Mouse (Mus musculus) neural tube, embryonic 13.5 days (tissue): ENCODE measurements at regions not wholly inside any gene's neighbourhood (a gene's known extent, or its start where the extent isn't known, plus 50 kb on each side); places are given as distances from the start of the nearest gene placed in this dataset.

Experiments
- ATAC-seq: fragments of 200-750 bp; cut with Nextera tagmentation; 2 replicates; pipeline ENCODE4 v1.8.0; 2017; ENCODE audit warnings: low read depth, mild to moderate bottlenecking, moderate TSS enrichment, moderate library complexity
- H3K27ac ChIP-seq: fragments of 300-500 bp; sonication (generic); replicated peaks from 2 replicates; pipeline ENCODE4 v1.5.1; 2015; ENCODE audit warnings: moderate library complexity, mild to moderate bottlenecking, inconsistent platforms
- H3K27me3 ChIP-seq: fragments of 300-500 bp; sonication (generic); 2 replicates; pipeline ENCODE4 v1.6.1; 2015; ENCODE audit warnings: mild to moderate bottlenecking, inconsistent platforms
- H3K36me3 ChIP-seq: fragments of 300-500 bp; sonication (generic); 2 replicates; pipeline ENCODE4 v1.6.1; 2015; ENCODE audit warnings: mild to moderate bottlenecking, inconsistent platforms
- H3K4me1 ChIP-seq: fragments of 300-500 bp; sonication (generic); replicated peaks from 2 replicates; pipeline ENCODE4 v1.6.1; 2015; ENCODE audit warnings: inconsistent platforms
- H3K4me2 ChIP-seq: fragments of 300-500 bp; sonication (generic); 2 replicates; pipeline ENCODE4 v1.6.1; 2015; ENCODE audit warnings: inconsistent platforms, mild to moderate bottlenecking, moderate library complexity
- H3K4me3 ChIP-seq: fragments of 300-500 bp; sonication (generic); 2 replicates; pipeline ENCODE4 v1.5.1; 2015; ENCODE audit warnings: mild to moderate bottlenecking, inconsistent platforms
- H3K9ac ChIP-seq: fragments of 300-500 bp; sonication (generic); 2 replicates; pipeline ENCODE4 v1.6.1; 2015; ENCODE audit warnings: moderate library complexity, mild to moderate bottlenecking, inconsistent platforms
- H3K9me3 ChIP-seq: fragments of 300-500 bp; sonication (generic); 2 replicates; pipeline ENCODE4 v1.6.1; 2016; ENCODE audit warnings: inconsistent platforms
- WGBS: fragments of 180-500 bp; shearing (Covaris S2); methylation state at CpG from one replicate; pipeline ENCODE4 v1.1.7; 2015; 5-methylcytosine and 5-hydroxymethylcytosine counted together

- H3K9ac ChIP-seq, result no peak overlapping the region
- no peak overlapping the region for H3K27ac ChIP-seq
- no peaks in the 10 kb centered on the region for H3K27me3 ChIP-seq
- 44% methylated on average over 2 of the region's 2 CpGs for WGBS
- H3K4me1 ChIP-seq, result no peaks in the 10 kb centered on the region
- no peak overlapping the region for H3K4me3 ChIP-seq
- H3K9me3 ChIP-seq, result no peaks in the 10 kb centered on the region
- H3K36me3 ChIP-seq, result no peaks in the 10 kb centered on the region
- no peak overlapping the region for H3K4me2 ChIP-seq
- ATAC-seq, result no peak
These were observed 463.0 kb downstream of the 1190002N15Rik start for GRCm38 (mm10) chr9:94074904-94075303.

DNA sequence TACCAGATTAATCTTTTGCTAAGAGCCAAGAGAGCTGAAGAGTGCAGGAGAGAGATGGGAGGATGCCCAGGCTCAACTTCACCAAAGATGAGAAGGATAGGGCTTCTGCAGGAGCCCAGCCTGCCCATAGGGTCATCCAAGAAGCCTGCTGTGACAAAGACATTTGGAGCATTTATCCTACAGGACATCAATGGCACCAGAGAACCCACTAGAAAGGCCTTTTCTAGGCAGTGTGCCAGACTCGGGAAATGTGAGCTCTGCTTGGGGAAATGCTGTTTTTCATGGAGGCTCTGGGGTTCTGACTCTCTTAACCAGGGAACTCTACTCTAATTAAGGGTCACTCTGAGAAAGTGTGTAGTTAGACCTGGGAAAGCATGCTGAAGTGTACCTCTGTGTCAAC, 470.8 kb downstream of the 1190002N15Rik start:
- Histone ChIP-seq H3K27me3 (no peaks in the 10 kb centered on the region), H3K9ac (no peak overlapping the region)

DNA sequence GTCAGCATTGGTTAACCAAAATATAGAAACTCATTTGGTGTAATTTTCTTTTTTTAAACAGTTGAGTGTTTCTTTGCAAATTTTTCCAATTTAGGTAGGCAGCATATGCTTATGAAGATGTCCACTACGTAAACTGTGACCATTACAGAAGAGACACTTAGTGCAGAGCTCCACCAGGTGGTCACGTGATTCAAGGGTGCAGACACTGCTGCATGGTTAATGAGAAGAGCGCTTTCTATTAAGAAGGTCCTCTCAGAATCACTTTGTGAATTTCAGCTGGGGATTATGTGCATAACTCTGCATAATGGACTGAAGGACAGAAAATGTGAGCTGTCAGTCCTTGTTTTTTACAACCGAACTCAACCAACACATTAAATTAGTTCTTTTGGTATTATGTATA, 484.7 kb downstream of the 1190002N15Rik start:
- no peak for ATAC-seq
- Histone ChIP-seq H3K9me3 (no peaks in the 10 kb centered on the region), H3K4me3 (no peak overlapping the region), H3K27ac (no peak overlapping the region), H3K9ac (no peak overlapping the region), H3K4me1 (no peaks in the 10 kb centered on the region), H3K4me2 (no peak overlapping the region), H3K27me3 (no peaks in the 10 kb centered on the region), H3K36me3 (no peaks in the 10 kb centered on the region)
- WGBS, result 75% methylated on average over 4 of the region's 4 CpGs

More for the DNA sequence above, 470.8 kb downstream of the 1190002N15Rik start:
- H3K36me3 ChIP-seq, result no peaks in the 10 kb centered on the region
- H3K4me1 ChIP-seq, result no peaks in the 10 kb centered on the region
- H3K9me3 ChIP-seq, result no peaks in the 10 kb centered on the region
- no peak overlapping the region for H3K4me3 ChIP-seq
- ATAC-seq, result no peak
- no peak overlapping the region for H3K4me2 ChIP-seq
- 50% methylated on average over 1 of the region's 1 CpGs for WGBS
- no peak overlapping the region for H3K27ac ChIP-seq

DNA sequence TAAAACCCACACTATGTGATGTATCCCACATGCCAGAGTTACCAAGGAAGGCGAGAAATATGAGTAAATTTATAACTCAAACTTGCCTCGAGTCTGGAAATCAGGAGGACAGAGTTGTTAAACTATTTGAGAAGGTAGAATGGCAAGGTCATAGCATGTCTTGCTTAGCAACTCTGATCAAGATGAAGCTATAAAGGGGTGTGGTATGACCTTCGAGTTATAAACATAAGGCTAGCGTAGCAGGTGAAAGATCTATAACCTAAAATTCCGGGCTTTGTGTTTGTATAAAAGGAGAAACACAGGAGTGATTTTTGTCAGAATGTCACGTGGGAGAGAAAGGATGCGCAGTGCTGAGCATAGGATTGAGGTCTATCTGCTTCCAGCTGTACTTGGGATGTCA, 490.0 kb downstream of the 1190002N15Rik start:
- Histone ChIP-seq H3K4me3 (no peak overlapping the region), H3K9ac (no peak overlapping the region), H3K36me3 (no peaks in the 10 kb centered on the region), H3K27me3 (no peaks in the 10 kb centered on the region), H3K27ac (no peak overlapping the region), H3K9me3 (no peaks in the 10 kb centered on the region), H3K4me2 (no peak overlapping the region), H3K4me1 (no peaks in the 10 kb centered on the region)
- WGBS, result 88% methylated on average over 7 of the region's 7 CpGs
- no peak for ATAC-seq

- no peaks in the 10 kb centered on the region for H3K36me3 ChIP-seq
- 84% methylated on average over 3 of the region's 3 CpGs for WGBS
- H3K9ac ChIP-seq, result no peak overlapping the region
- no peak overlapping the region for H3K27ac ChIP-seq
- H3K9me3 ChIP-seq, result no peaks in the 10 kb centered on the region
- no peak overlapping the region for H3K4me3 ChIP-seq
- ATAC-seq, result no peak
- H3K27me3 ChIP-seq, result no peaks in the 10 kb centered on the region
- H3K4me2 ChIP-seq, result no peak overlapping the region
- no peaks in the 10 kb centered on the region for H3K4me1 ChIP-seq
These were observed 492.3 kb downstream of the 1190002N15Rik start for GRCm38 (mm10) chr9:94045462-94046126.

DNA sequence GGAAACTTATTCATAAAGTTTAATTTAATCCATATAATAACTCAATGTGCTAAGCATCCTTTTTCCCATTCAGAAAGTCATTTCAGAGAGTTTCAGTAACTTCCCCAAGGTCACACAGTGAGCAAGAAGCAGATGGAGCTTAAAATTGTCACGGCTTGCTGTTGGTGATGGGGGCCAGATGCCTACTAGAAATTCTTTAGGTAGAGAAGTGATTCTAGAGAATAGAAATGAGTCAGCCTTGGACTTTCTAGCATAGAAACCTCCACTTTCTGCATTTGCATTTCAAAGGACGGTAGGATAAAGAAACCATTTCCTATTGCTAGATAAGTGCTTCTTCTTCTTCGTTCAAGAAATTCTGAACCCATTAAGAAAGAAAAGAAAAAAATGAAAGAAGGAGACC, 514.1 kb downstream of the 1190002N15Rik start:
- no peak for ATAC-seq
- 55% methylated on average over 3 of the region's 3 CpGs for whole genome bisulfite sequencing

GRCm38 (mm10) chr9:94021293-94021903, 516.5 kb downstream of the 1190002N15Rik start:
- Histone ChIP-seq H3K4me2 (no peak overlapping the region), H3K4me1 (no peaks in the 10 kb centered on the region), H3K36me3 (no peaks in the 10 kb centered on the region), H3K9ac (no peak overlapping the region), H3K4me3 (no peak overlapping the region), H3K27ac (no peak overlapping the region), H3K9me3 (no peaks in the 10 kb centered on the region), H3K27me3 (no peaks in the 10 kb centered on the region)
- no peak for ATAC-seq
- 94% methylated on average over 1 of the region's 1 CpGs for WGBS

More for the DNA sequence above, 514.1 kb downstream of the 1190002N15Rik start:
- Histone ChIP-seq H3K9me3 (no peaks in the 10 kb centered on the region), H3K9ac (no peak overlapping the region), H3K27ac (no peak overlapping the region), H3K36me3 (no peaks in the 10 kb centered on the region), H3K4me3 (no peak overlapping the region), H3K27me3 (no peaks in the 10 kb centered on the region), H3K4me2 (no peak overlapping the region), H3K4me1 (no peaks in the 10 kb centered on the region)

DNA sequence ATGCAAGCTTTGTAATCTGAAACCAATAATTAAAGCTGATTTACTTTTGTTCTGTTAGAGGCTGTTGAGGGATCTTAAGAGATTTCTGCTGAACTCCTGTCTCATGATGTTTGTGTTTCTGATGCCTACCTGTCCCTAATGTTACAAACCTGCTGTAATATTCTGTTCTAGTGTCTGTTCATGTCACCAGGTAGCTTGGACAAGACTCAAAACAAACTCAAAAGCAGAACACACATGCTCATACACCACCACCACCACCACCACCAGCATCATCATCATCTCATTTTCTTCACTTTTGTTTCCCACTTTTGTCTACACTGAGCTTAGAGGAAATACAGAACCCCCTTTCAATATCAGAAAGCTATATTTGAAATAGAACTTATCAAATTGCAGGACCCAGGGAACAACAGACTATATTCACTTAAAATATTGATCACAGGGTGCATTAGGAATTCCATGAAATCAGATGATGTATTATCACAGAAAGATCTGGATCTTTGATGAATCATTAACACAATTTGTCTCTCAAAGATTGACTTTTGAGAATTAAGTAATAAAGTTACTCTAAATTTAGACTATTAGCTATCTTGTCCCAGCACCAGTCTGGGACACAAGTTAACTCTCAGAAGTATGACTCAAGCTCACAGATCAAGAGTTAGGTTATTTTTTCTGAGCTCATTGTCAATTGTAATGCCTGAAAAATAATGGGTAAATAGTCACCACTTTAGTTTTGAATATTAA, 521.0 kb downstream of the 1190002N15Rik start:
- no peaks in the 10 kb centered on the region for H3K27me3 ChIP-seq
- ATAC-seq, result no peak
- H3K4me2 ChIP-seq, result no peak overlapping the region
- no peaks in the 10 kb centered on the region for H3K9me3 ChIP-seq
- H3K36me3 ChIP-seq, result no peaks in the 10 kb centered on the region
- H3K27ac ChIP-seq, result no peak overlapping the region
- H3K9ac ChIP-seq, result no peak overlapping the region
- no peak overlapping the region for H3K4me3 ChIP-seq
- no peaks in the 10 kb centered on the region for H3K4me1 ChIP-seq

DNA sequence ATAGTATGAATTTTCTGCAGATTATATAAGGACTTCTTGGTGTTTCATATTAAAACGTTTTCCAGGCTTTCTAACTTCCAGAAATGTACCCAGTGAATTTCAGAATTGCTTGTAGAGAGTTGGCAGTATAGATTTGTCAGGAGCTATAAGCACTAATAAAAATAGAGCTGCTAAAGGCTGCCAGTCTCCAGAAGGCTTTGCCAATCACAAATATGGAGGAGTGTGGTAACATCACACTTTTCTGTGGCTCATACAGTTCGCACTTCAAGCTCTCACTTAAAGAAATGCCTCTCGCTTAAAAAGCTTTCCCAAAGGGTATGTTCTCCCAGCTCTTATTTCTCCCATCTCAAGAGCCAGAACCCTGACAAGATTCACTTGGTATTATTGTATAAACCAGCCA, 545.7 kb downstream of the 1190002N15Rik start:
- Histone ChIP-seq H3K27me3 (no peaks in the 10 kb centered on the region), H3K9me3 (no peaks in the 10 kb centered on the region), H3K9ac (no peak overlapping the region), H3K4me2 (no peak overlapping the region), H3K4me3 (no peak overlapping the region), H3K27ac (no peak overlapping the region), H3K4me1 (no peaks in the 10 kb centered on the region), H3K36me3 (no peaks in the 10 kb centered on the region)
- no peak for ATAC-seq
- WGBS, result 74% methylated on average over 3 of the region's 3 CpGs

GRCm38 (mm10) chr9:93991141-93991540, 546.7 kb downstream of the 1190002N15Rik start:
- Histone ChIP-seq H3K4me3 (no peak overlapping the region), H3K36me3 (no peaks in the 10 kb centered on the region), H3K4me1 (no peaks in the 10 kb centered on the region), H3K27me3 (no peaks in the 10 kb centered on the region), H3K9me3 (no peaks in the 10 kb centered on the region), H3K27ac (no peak overlapping the region), H3K4me2 (no peak overlapping the region), H3K9ac (no peak overlapping the region)
- WGBS, result 88% methylated on average over 1 of the region's 1 CpGs
- ATAC-seq, result no peak

DNA sequence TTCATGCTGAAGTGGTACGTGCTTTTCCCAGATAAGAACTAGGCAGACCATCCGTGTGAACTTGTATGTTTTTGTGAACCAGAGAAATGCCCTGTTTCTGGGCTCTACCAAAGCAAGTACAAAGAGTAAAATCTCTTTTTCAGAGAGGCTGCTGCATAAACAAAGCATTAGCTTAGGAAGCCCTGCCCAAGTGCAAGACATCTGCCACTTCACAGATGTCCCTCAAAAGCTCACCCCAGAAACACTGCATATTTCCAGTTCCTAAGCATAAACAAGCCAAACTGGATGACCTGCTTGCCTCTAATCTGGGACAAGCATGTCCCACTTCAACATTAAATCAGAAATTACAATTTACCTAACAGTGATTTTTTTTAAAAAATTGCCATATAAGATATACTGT, 556.7 kb downstream of the 1190002N15Rik start:
- WGBS, result 85% methylated on average over 2 of the region's 2 CpGs
- Histone ChIP-seq H3K36me3 (no peaks in the 10 kb centered on the region), H3K9ac (no peak overlapping the region), H3K27me3 (no peaks in the 10 kb centered on the region), H3K4me1 (no peaks in the 10 kb centered on the region), H3K4me3 (no peak overlapping the region), H3K27ac (no peak overlapping the region), H3K4me2 (no peak overlapping the region), H3K9me3 (no peaks in the 10 kb centered on the region)
- ATAC-seq, result no peak

DNA sequence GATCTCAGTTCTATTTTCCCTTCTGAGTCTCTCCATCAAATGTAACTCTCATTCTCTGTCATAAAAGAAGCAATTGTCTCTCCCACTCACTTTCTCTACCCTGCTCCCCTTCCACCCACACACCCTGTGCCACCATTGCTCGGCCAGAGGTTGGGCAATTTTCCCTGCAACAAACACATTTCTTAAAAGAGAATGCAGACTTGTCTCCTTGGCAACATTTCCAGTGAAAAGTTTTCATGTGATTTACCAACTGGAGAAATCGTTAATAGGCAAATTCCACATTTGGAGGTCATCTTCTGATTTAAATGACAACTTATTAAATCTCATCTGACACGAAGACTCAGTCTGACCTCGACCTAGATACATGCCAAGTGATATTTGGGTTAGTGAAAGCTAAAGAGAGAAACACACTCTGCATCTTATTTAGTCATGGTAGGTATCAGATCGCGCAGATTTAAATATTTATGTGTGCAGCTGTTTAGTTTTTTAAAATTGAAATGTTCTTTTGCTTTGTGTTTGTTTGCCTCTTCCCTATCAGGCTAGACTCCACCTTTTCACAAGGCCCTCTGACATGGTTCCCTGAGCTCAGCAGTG, 568.1 kb downstream of the 1190002N15Rik start:
- H3K9me3 ChIP-seq, result no peaks in the 10 kb centered on the region
- H3K27me3 ChIP-seq, result no peaks in the 10 kb centered on the region
- H3K4me3 ChIP-seq, result no peak overlapping the region
- H3K9ac ChIP-seq, result no peak overlapping the region
- H3K27ac ChIP-seq, result no peak overlapping the region
- 79% methylated on average over 6 of the region's 6 CpGs for WGBS
- H3K4me1 ChIP-seq, result no peaks in the 10 kb centered on the region
- ATAC-seq, result no peak
- no peak overlapping the region for H3K4me2 ChIP-seq
- no peaks in the 10 kb centered on the region for H3K36me3 ChIP-seq
